Mouse (Mus musculus) lung, postnatal 10 days (tissue): ENCODE results near the gene 9930022D16Rik.
A peak's percentile ranks its signal among the peaks of the same experiment; 100 is the strongest.

Experiments used
- DNase-seq: peaks from one replicate; pipeline ENCODE4 v3.0.0; 2021

Gene 9930022D16Rik

DNA sequence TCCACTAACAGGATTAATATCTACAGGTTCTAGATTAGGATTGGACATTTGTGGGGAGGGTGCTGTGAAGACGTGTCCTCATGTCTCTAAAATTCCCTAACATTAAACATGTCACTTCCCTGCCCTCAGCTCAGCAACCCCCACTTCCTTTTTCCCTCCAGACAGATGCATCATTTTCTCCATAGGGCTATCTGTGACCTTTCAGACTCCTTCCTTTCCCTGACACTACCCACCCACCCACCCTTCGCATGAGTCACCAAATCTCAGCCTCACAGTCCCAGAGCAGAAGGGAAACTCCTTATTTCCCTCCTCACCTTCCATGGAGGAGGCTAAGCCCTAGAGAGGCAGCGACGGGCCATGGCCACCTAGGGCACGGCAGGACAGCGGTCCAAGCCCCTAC is at the start of gene 9930022D16Rik:
TSS of gene 9930022D16Rik (plus strand) at position 301 of the 400 bp plus-strand sequence.
- DNase-seq, result no peak

DNA sequence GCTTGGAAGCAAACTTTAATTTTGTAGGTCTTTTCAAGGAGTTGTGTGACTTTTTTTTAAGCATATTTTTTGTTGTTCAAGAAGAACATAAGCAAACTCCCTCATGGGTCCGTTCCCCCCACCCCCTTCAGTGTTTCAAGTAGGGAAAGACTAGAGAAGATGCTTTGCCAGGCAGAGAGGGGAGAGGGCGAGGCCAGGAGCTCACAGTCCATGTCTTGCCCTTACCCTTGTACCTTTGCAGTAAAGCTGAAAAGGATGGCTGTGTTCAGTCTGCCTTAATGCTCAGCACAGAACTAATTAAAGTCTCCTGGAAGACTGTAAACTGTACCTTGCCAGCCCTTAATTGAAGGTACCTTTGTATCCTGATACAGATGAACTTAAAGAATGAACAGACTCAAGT is 49.4 kb upstream of the 9930022D16Rik start:
- no peak for DNase-seq

DNA sequence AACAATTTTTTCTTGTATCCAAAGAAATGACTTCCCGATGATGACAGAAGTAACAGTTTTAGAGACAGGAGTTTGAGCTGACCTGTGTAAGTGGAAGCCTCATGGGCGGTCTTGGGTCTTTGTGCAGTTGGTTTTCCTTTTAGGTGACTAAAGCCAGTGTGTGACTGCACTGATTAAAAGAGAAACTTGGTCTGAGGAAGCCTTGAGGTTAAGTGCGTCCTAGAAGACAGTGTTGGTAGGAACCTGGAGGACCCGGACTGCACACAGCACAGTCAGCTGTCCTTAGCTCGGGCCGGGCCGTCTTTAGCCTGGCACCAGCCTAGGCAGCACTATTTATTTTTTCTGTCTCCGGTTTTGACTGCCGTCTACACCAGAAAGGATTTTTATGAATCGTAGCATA is 48.8 kb upstream of the 9930022D16Rik start:
- no peak for DNase-seq

DNA sequence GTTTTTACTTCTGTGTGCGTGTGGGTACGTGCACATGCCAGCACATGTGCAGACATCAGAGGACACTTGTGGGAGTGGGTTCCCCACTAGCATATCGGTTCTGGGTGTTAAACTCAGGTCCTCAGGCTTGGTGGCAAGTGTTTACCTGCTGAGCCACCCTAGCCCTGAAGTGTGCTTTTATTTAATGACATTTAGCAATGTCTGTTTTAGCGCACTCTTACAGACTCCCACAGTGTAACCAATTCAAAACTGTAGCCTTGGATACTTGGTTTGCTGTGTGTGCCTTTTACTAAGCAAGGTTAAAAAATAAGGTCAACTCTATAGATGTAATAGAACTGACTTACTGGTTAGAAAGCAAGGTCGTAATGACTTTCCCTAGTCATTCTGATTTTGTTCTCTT is 47.9 kb upstream of the 9930022D16Rik start:
- no peak for DNase-seq

DNA sequence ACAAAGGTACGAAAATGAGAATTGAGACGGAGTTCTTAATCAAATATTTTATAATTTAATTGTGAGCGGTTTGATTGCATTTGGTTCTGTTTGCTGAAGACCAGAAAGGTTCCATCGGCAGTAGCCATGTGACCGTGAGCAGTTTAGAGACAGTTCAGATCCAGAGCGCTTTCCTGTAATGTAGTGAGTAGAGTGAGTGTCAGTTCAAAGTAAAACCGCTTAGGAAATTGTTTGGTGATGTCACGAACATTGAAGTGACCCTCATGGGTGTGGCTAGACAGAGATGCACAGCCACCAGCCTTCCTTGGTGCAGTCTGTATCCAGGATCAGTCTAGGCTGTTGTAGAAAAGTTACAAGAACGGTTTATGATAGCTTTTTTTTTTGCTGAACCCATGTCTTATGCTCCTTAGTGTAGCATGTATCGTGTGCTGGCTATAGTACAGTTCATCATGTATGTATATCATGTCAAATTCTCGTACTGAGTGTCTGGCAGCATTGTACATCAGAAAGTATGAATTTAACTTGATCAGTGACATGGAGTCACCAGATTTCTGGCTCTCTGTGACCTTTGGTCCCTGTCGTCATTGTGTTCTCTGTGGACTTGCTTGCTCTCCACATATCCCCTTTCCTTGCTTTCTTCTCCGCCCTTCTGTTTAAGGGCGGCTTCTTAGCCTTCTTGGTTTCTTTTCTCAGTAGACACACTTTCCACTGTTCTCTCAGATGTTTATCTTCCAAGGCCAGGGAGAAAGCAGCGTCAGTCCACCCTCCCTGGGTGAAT is 46.7 kb upstream of the 9930022D16Rik start:
- no peak for DNase-seq

DNA sequence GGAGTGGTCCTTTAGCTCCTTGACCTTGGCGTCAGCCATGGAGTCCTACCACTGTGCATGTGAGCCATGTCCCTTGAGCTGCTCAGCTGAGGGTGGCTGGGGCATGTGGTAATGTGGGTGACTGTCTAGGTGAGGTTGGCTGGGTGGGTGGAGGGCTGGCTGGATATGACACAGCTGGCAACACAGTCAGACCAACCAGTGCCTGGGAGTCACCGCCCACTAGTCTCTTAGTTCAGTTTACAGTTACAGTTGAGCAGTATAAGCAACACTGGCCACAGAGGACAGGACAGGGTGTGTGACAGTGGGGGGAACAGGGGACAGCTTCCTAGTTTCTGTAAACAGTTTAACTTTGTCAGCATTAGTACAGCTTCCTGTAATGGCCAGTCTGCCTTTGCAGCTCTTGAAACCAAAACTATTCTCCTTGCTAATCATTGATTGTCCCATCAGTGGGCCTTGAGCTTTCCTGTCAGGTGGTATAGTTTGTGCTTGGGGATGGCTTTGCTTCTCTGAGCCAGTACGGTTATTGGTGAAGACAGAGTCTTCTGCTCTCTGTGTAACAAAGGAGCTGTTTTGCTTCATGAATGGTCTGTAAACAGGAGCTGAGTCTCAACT is 44.6 kb upstream of the 9930022D16Rik start:
- DNase-seq, result peak; percentile 77

DNA sequence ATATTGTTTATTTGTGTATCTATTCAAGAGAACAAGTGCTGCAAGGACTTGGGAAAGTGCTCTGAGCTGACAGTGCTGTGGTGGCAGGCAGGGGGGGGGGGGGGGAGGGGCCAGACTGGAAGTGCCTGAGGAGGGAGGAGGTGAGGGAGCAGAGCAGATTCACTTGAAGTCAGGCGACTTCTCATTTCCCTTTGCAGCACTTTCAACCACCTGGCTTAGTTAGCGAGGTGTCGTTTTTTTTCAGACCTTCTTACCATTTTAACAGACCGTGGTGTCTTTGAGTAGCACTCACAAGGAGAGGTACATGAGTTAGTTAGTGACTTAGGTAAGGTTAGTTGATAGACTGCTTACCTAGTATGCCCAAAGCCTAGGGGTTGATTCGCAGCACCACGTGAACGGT is 38.3 kb upstream of the 9930022D16Rik start:
- DNase-seq, result no peak

DNA sequence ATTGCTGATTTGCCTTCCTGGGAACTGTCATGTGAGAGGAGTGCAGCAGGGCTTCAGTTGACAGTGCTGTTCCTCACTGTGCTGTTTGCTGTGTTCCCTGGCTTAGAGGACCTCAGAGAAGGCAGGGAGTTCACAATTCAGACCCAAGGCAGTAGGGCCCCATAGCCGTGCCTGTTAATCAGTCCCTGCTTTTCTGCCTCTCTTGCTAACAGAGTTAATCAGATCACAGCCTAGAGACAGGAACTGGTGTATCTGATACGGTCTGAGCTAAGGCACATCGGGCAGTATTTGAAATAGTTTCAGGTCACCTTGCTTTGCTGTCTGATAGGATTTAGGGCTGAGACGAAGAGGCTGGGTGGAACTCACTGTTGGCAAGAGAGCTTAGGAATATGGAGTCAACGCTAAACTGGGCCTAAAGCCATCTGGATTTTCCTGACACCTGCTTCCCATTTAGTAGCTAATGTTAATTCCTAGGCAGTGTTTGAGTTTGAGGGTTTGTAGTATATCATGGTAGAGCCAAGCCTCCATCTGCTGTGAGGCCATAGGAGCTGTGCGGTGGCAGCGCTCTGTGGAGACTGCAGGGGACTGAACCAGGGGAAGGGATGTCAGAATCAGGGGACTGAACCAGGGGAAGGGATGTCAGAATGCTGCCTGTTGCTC is 37.1 kb upstream of the 9930022D16Rik start:
- DNase-seq, result no peak

DNA sequence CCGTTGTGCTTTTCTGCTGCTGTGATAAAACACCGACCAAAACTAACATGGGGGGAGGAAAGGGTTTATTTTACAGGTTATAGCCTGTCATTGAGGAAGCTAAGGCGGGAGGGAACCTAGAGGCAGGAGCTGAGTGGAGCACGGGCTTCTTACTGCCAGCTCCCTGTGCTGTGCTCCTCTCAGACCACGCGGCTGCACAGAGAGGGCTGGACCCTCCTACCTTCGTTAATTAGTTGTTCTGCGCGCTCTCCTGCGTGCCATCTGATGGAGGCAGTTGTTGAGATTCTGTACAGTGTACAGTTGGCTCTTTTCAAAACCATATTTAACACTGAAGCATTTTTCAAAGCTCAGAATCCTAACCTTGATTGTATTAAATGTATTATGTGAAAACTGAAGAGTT is 36.2 kb upstream of the 9930022D16Rik start:
- no peak for DNase-seq

DNA sequence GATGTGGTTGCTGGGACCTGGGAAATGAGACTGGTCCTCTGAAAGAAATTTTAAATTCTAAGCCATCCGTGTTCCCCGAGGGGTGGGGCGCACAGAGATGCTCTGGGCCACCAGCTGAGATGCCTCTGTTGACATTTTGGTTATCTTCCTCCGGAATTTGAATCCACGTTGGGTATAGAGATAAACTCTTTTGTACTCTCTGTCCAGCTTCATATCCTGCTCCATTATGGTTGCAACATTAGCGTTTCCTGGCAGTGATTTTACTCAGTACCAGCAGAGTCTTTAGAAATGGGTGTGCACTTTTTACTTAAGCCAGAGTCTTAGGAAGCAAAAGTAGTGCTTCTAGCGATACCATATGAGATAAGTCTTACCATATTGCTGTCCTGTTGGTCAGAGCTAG is 35.7 kb upstream of the 9930022D16Rik start:
- DNase-seq, result peak; percentile 43

DNA sequence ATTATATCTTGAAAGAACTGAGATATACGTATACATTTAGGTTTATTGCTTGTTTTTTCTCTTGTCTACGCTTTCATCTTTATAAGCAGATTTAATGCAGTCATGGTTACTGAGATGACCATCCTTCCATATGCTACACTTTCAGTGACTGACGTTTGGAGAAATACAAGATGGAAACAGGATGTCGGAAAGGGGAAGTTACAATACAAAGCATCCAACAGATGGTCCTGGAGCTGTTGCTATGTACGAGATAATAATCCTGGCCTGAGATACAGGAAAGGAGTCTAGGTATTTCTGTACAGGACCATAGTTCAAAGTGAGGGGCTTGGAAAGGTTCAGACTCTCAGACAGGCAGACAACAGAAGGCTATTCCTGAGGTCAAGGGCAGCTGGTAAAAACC is 33.1 kb upstream of the 9930022D16Rik start:
- DNase-seq, result no peak

DNA sequence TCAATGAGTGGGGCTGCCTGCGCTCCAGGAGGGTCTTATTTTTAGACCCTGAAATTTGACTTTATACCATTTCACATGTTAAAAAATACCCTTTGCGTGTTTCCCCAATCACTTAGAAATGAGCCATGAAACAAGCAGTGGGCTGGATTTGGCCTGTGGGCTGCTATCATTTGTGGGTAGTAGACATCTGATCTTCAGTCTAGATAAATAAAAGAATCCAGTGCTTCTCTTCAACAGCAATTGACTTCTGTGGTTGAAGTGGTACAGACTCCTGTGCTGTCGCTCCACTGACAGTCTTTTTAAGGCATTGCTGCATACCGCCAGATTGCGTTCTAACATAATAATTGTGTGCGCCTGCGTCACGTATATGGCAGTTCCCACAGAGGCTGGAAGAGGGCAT is 28.4 kb upstream of the 9930022D16Rik start:
- no peak for DNase-seq

DNA sequence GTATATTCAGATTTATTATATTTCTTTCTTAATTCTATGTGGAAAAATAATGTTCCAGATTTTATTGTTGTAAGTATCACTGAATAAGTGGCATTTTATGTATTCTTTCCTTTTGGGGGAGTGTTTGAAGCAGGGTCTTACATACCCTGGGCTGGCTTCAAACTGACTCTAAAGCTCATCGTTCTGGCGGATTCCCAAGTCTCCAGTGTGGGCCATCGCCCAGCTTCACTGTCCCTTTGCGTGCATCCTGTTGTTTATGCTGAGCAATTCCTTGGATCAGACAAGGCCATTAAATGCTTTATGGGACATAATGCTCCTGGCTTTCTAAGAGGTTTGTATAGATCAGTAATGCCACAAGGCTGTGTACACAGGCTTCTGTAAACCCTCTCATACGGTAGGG is 24.7 kb upstream of the 9930022D16Rik start:
- peak; percentile 59 for DNase-seq

DNA sequence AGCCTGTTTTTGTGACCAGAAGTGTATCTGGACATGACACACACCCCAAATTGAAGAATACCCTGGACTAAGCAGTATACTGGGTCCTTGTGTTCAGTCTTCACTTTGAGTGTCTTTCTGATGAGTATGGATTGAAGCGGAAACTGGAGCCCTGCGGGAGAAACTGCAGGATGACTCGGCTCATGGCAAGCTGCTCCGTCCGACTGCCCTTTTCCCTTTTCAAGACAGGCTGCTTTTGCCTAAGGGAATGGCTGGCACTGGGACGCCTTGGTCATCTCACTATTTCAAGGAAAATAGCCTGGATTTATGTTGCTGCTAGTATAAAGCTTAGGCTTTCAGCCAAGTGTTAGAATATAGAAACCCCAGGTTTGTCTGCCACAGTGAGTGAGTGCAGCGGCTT is 22.5 kb upstream of the 9930022D16Rik start:
- no peak for DNase-seq

DNA sequence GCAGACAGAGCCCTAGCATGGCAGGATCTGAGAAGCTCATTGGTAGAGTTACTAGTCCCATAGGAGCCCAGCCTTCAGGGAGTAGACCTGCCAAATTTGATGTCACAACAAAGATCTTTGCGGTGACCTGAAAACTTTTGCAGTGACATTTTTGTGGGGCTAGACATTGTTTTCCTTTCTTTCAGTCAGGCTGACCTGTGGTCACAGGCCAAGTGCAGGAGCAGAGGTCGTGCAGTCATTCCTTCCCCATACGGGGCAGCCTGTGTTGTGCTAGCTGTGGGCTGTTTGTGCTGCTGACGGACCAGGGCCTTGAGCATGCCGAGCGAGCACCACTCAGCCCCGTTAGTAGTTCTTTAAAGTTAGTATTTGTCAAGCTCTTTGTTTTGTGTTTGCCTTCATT is 22.0 kb upstream of the 9930022D16Rik start:
- DNase-seq, result no peak

DNA sequence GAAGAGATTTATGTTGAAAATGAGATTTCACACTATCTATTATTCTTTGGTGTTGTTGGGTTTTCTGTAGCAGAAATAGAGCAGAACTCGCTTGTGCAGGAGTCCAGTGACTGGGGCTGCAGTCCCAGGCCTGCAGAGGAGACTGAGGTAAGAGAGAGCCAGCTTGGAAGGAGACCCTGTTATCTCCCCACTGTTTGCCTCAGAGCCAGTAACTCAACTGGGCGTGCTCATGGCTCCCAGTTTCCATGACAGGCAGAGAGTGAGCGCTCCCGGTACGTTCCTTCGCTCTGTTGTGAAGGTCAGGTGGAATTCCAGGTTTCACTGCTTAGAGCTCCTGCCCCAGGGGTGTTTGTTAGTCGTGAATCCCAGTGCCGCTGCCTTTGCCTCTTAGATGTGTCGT is 21.1 kb upstream of the 9930022D16Rik start:
- DNase-seq, result no peak

DNA sequence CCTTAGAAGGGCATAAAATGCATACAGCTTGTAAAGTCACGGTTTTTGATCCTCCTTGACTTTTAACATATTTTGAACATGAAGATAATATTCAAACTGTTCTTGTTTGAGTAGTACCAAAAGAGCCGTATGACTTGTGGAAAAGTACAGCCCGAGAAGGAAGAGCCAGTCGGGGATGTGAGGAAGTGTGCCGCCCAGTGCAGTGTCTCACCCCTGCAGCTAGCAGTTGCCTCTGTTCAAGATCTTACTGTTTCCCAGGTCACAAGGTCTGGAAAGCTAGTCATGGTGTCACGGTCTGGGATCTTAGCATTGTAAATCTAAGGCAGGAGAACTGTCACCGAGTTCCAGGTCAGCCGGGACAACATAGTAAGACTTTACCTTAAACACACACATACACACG is 19.0 kb upstream of the 9930022D16Rik start:
- no peak for DNase-seq

DNA sequence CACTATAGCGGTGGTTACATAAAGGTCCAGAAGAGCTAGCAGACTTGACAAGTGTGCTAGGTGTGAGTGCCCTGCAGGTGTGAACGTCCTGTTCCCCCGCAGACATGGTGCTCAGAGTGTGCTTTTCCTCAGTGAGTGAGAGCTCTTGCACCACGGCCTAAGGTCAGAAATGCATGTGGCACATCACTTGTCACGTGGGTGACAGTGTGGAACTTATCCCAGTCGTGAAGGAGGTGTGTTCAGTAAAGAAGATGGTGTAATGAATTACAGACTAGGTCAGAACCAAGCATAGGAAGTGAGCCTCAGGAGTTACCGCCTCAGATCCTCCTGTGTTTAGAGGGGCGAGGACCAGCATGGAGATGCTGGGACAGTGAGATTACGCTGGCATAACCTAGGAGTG is 18.4 kb upstream of the 9930022D16Rik start:
- no peak for DNase-seq

DNA sequence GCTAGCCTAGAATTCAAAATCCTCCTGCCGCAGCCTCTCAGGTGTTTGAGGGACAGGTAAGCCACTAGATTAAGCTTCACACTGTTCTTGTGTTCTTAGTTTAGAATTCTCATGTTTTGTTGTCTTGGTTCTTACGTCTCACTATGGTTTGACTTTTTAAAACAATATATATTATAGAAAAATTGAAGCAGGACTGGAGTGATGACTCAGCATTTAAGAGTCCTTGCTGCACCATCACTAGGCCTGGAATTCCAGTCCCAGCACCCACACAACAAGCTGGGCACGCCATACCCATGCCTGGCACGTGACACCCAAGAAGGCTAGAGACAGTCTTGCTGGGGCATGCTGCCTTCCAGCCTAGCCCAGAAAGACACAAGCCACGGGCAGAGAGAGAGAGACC is 7.3 kb upstream of the 9930022D16Rik start:
- DNase-seq, result no peak

DNA sequence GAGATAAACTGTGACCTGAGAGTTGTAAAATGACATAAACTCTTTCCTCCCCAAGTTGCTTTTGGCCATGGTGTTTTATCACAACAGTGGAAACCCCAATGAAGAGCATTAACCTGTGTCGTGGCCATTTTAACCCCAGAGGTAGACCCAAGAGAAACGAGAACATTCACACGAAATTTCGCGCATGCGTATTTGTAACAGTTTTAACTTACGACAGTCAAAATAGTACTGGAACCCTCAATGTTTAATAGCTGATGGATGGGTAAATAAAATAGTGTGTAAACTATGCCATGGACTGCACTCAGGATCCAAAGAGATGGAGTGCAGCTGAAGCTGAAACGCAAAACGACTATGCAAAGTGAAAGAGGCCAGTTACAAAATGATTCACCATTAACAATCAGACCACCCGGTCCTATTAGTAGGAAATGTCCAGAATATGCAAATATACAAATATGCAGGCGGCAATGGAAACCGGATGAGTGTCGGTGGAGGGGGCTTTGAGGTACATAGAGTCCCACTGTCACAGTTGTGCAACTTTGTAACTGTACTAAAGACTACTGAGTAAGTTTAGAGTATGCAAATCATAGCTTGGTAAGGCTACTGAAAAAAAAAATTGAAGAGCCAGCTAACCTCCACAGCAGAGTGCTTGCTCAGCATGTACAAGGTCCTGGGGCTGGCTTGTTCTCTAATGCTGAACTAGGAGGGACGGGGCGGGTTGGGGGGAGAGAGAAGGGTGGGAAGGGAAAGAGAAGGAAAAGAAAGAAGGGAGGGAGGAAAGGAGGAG is 3.3 kb upstream of the 9930022D16Rik start:
- no peak for DNase-seq

DNA sequence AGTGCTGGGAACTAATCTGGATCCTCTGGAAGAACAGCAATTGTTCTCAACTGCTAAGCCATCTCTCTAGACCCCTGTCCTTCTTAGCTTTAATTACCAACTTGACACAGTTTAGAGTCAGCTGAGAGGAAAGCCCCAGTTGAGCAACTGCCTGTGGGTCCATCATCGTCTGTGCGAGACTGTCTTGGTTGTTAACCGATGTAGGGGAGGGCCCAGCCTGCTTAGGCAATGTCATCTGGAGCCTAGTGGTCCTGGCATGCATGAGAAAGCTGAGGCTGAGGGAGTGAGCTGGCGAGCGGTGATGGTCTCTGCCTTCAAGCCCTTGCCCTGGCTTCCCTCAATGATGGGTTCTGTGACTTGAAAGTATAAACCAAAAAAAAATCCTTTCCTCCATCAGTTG is 1.1 kb downstream of the 9930022D16Rik start:
- DNase-seq, result no peak

DNA sequence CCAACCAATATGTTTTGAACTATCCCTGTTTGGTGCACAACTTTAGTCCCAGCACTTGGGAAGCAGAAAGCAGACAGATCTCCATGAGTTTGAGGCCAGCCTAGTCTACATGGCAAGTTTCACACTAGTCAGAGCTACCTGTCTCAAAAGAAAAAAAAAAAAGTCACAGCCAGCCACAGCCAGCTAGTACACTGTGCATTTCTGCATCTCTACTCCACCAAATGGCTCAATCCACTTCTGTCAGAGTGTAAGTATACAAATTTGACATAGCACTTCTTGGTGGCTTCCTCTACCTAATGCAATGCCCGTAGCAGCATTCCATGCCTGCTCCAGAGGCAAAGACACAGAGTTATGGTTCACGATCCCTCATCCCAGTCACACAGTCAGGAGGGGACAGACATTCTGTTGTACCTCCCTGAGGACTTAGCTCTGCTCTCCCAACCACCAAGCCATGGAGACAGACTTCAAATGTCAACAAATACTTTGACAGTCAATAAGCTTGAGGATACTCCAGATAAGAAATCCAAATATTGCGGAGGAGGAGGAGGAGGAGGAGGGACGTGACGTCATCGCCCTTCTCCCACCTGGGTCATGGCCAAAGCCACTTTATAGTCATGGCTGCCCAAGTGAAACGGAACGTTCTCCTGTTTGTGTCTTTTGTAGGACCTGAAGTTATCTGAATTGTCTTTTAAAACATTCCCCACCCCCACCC is 3.1 kb downstream of the 9930022D16Rik start:
- DNase-seq, result peak; percentile 73
